ENCODE assay signal across 24 mouse cellular contexts in genomic region chr11:6169041-6169663, GRCm38 (mm10). TPM values are rescaled to one million over a fixed set of nuclear protein-coding genes. Genes with fewer than 3 reads are reported as not detected.
DNase-seq lines count a peak whose midpoint lies in the region; ATAC-seq and TF ChIP-seq lines count a peak whose summit lies in the region.
"Had no signal": no experiment of that assay in that cellular context is flagged by ENCODE, and none has a peak within 500 bp of the region (broad histone marks: within the 10 kb centered on the region; RNA-seq: fewer than 3 reads in every experiment).

No protein-coding gene starts in this region.

- no peak for TF ChIP-seq POLR2A in heart, adult 2 months (IDR thresholded peaks at IDR 0.05; ENCODE audit: insufficient read depth, low read depth, low read length)

- H3K4me3 ChIP-seq in heart, embryonic 10.5 days = no peak overlapping the region
- no peak overlapping the region for H3K4me3 ChIP-seq in heart, adult 2 months
- H3K4me3 ChIP-seq in megakaryocyte, embryonic 14.5 days (replicated peaks) = peak overlapping the region; percentile 46
- H3K4me3 ChIP-seq in liver, embryonic 12.5 days = no peak overlapping the region
- H3K4me3 ChIP-seq: forebrain, embryonic 12.5 days; hindbrain, embryonic 13.5 days; limb, embryonic 15.5 days; neural tube, embryonic 13.5 days had no signal

- no peak for DNase-seq in heart, embryonic 10.5 days (ENCODE audit: low spot score)
- no peak for DNase-seq in heart, adult 2 months
- DNase-seq in A20 (ENCODE audit: low read depth, low spot score) (peak; percentile 81), R1 (ENCODE audit: low read depth, low spot score) (peak; percentile 40)
- no peak for DNase-seq in kidney, adult 18-20 months
- DNase-seq: adrenal gland, adult 8-10 months; cerebellum, adult 9-11 months; gastrocnemius, postnatal 10 days; heart, postnatal 14 days; kidney, adult 8-10 months; kidney, postnatal 25 days; lung, adult 2 months; midbrain, embryonic 14.5 days; spleen, adult 18-20 months had no signal

- TF ChIP-seq CTCF in heart, adult 2 months (IDR thresholded peaks at IDR 0.05) = no peak

- no peaks in the 10 kb centered on the region for H3K27me3 ChIP-seq in heart, embryonic 10.5 days (ENCODE audit: insufficient read depth, poor library complexity, severe bottlenecking)
- H3K27me3 ChIP-seq in heart, adult 2 months (ENCODE audit: control insufficient read depth, insufficient read depth, low read length) = no peaks in the 10 kb centered on the region
- no peaks in the 10 kb centered on the region for H3K27me3 ChIP-seq in megakaryocyte, embryonic 14.5 days (replicated peaks)
- no peaks in the 10 kb centered on the region for H3K27me3 ChIP-seq in liver, embryonic 12.5 days (replicated peaks)
- H3K27me3 ChIP-seq: forebrain, embryonic 12.5 days; hindbrain, embryonic 13.5 days; limb, embryonic 15.5 days; neural tube, embryonic 13.5 days had no signal

- TF ChIP-seq EP300 in heart, adult 2 months (IDR thresholded peaks at IDR 0.05; ENCODE audit: insufficient read depth, low read depth, low read length) = no peak

- no peak overlapping the region for H3K4me2 ChIP-seq in liver, embryonic 12.5 days
- H3K4me2 ChIP-seq: forebrain, embryonic 12.5 days; heart, embryonic 11.5 days; hindbrain, embryonic 13.5 days; limb, embryonic 15.5 days; neural tube, embryonic 13.5 days had no signal

- H3K9me3 ChIP-seq in heart, embryonic 10.5 days = no peaks in the 10 kb centered on the region
- no peaks in the 10 kb centered on the region for H3K9me3 ChIP-seq in megakaryocyte, embryonic 14.5 days
- H3K9me3 ChIP-seq in liver, embryonic 12.5 days (replicated peaks) = no peaks in the 10 kb centered on the region
- H3K9me3 ChIP-seq: forebrain, embryonic 12.5 days; hindbrain, embryonic 13.5 days; limb, embryonic 15.5 days; neural tube, embryonic 13.5 days had no signal

- H3K79me2 ChIP-seq in heart, adult 2 months (replicated peaks; ENCODE audit: control insufficient read depth, insufficient read depth, low read length) = peaks cover 2% of the 10 kb centered on the region

- peaks cover 8% of the 10 kb centered on the region; the same call in 1 of the 2 replicates for H3K4me1 ChIP-seq in heart, embryonic 10.5 days
- peaks cover 3% of the 10 kb centered on the region for H3K4me1 ChIP-seq in heart, adult 2 months (ENCODE audit: control insufficient read depth, insufficient read depth, low read length)
- H3K4me1 ChIP-seq in megakaryocyte, embryonic 14.5 days = peaks cover 64% of the 10 kb centered on the region
- peaks cover 21% of the 10 kb centered on the region; the same call in 1 of the 2 replicates for H3K4me1 ChIP-seq in liver, embryonic 12.5 days
- H3K4me1 ChIP-seq: forebrain, embryonic 12.5 days; hindbrain, embryonic 13.5 days; limb, embryonic 15.5 days had no signal

- H3K27ac ChIP-seq in heart, embryonic 10.5 days = 0 out of 2 replicates have a peak overlapping the region, but pooled peaks have one; percentile 6
- no peak overlapping the region for H3K27ac ChIP-seq in heart, adult 2 months
- H3K27ac ChIP-seq in liver, embryonic 12.5 days = no peak overlapping the region
- H3K27ac ChIP-seq: forebrain, embryonic 12.5 days; hindbrain, embryonic 13.5 days; limb, embryonic 15.5 days; neural tube, embryonic 13.5 days had no signal

- H3K9ac ChIP-seq in heart, adult 2 months (ENCODE audit: low read depth, low read length) = no peak overlapping the region
- no peak overlapping the region for H3K9ac ChIP-seq in liver, embryonic 12.5 days
- H3K9ac ChIP-seq: forebrain, embryonic 12.5 days; hindbrain, embryonic 13.5 days; limb, embryonic 15.5 days; neural tube, embryonic 13.5 days had no signal

- no peaks in the 10 kb centered on the region for H3K36me3 ChIP-seq in heart, embryonic 10.5 days
- H3K36me3 ChIP-seq in heart, adult 2 months (ENCODE audit: control insufficient read depth, insufficient read depth, low read length) = no peaks in the 10 kb centered on the region; the same call in 1 of the 2 replicates
- H3K36me3 ChIP-seq in megakaryocyte, embryonic 14.5 days (replicated peaks; ENCODE audit: low read length) = peaks cover 17% of the 10 kb centered on the region
- H3K36me3 ChIP-seq in liver, embryonic 12.5 days = no peaks in the 10 kb centered on the region
- H3K36me3 ChIP-seq: forebrain, embryonic 12.5 days; hindbrain, embryonic 13.5 days; limb, embryonic 15.5 days; neural tube, embryonic 13.5 days had no signal

- intact Hi-C loops in heart, adult 2 months (cut with DNase I) = no loop called here

- 78% methylated on average over 2 of the region's 2 CpGs for WGBS in heart, embryonic 10.5 days
- WGBS in heart, adult 2 months = 53% methylated on average over 2 of the region's 2 CpGs
- 26% methylated on average over 2 of the region's 2 CpGs for WGBS in liver, embryonic 12.5 days (ENCODE audit: insufficient replicate concordance)

- no peak for ATAC-seq in liver, embryonic 12.5 days
- ATAC-seq: inflammation-experienced regulatory T-cells, adult 6 months had no signal

RNA-seq across cellular contexts. Expression of gene A730071L15Rik, which starts 30.7 kb away (rescaled TPM):
- 0.14 and 0.43 TPM in 2 replicates for polyA plus RNA-seq in heart, embryonic 10.5 days (2016; fragmentation: Nextera tagmentation; extraction: Ambion mirVana)
- not detected for total RNA-seq in heart, adult 2 months (2021)
- polyA plus RNA-seq in heart, adult 2 months (2012; rRNA removed) = 0.09 TPM in 1 of 2 replicates, not detected in the other
- polyA plus RNA-seq in megakaryocyte, embryonic 14.5 days (2012; ENCODE audit: insufficient read depth, low replicate concordance) = not detected in 2 replicates
- 0.08 and 0.21 TPM in 2 replicates for polyA plus RNA-seq in liver, embryonic 12.5 days (2016; fragmentation: Nextera tagmentation; extraction: Ambion mirVana)
- total RNA-seq: gastrocnemius, postnatal 10 days; heart, postnatal 14 days; layer of hippocampus, postnatal 10 days had no signal
- polyA plus RNA-seq: frontal cortex, adult 2 months; inflammation-experienced regulatory T-cells, adult 6 months had no signal

RNA-seq across cellular contexts. Expression of gene Nudcd3, which starts 31.1 kb away (rescaled TPM):
- polyA plus RNA-seq in heart, embryonic 10.5 days (2016; fragmentation: Nextera tagmentation; extraction: Ambion mirVana) = 37.1 and 37.4 TPM in 2 replicates
- total RNA-seq in heart, adult 2 months (2021) = 10 to 100 TPM; 59.3 to 65.4 TPM
- polyA plus RNA-seq in heart, adult 2 months (2012; rRNA removed) = 50.4 and 80.7 TPM in 2 replicates
- 7.9 and 9.9 TPM in 2 replicates for polyA plus RNA-seq in megakaryocyte, embryonic 14.5 days (2012; ENCODE audit: insufficient read depth, low replicate concordance)
- polyA plus RNA-seq in liver, embryonic 12.5 days (2016; fragmentation: Nextera tagmentation; extraction: Ambion mirVana) = 20.9 and 21.7 TPM in 2 replicates

Comparison
In these comparisons a context has a peak if more than half of its experiments do, and no peak if none do; other contexts are left out.
1. DNase-seq: peak in A20 (single experiment) and R1 (single experiment); none in heart, embryonic 10.5 days (single experiment), heart, adult 2 months (0 of 2) and kidney, adult 18-20 months (single experiment).